Comparison of ENCODE assay signal across 42 mouse cellular contexts in the genomic region with DNA sequence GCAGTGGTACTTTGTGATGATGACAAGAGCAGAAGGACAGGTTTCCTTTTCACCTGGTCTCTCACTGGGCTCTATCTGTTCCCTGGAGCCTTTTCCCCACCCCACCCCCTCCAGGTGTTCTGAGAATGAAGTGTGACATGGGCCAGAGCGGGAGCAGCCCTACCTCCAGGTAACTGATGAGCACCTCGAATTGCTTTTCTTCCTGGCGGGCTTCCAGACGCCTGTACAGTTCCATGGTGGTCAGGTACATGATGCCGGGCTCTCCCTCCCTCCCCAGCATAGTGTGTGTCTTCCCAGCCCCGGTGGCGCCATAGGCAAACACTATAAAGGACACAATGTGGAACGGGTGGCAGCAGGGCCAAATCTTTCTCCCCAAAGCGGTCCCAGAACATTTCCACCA. TPM values are rescaled to one million over a fixed set of nuclear protein-coding genes. Genes with fewer than 3 reads are reported as not detected.
"Had no signal": no experiment of that assay in that cellular context is flagged by ENCODE, and none has a peak within 500 bp of the region (broad histone marks: within the 10 kb centered on the region; RNA-seq: fewer than 3 reads in every experiment).

No protein-coding gene starts in this region.

- H3K27me3 ChIP-seq: limb, embryonic 12.5 days; limb, embryonic 13.5 days; limb, embryonic 15.5 days; liver, embryonic 12.5 days; liver, embryonic 13.5 days; liver, embryonic 15.5 days; lung, embryonic 15.5 days; megakaryocyte, embryonic 14.5 days; midbrain, embryonic 12.5 days; midbrain, embryonic 13.5 days; midbrain, embryonic 15.5 days; neural tube, embryonic 12.5 days had no signal

- DNase-seq: left cerebral cortex, postnatal 4 days; liver; liver, embryonic 13.5 days; liver, postnatal 0 days; lung, adult 18-20 months; lung, adult 2 months; lung, embryonic 14.5 days; lung, postnatal 10 days; lung, postnatal 14 days; lung, postnatal 36 days; lung, postnatal 4 days; midbrain, embryonic 14.5 days had no signal

- H3K36me3 ChIP-seq: midbrain, embryonic 15.5 days had no signal

- H3K9me3 ChIP-seq: limb, embryonic 10.5 days; limb, embryonic 12.5 days; limb, embryonic 13.5 days; limb, embryonic 15.5 days; liver, embryonic 12.5 days; liver, embryonic 13.5 days; liver, embryonic 15.5 days; lung, embryonic 15.5 days; megakaryocyte, embryonic 14.5 days; midbrain, embryonic 10.5 days; midbrain, embryonic 12.5 days; midbrain, embryonic 13.5 days; midbrain, embryonic 15.5 days; neural tube, embryonic 12.5 days had no signal

- H3K4me3 ChIP-seq: limb, embryonic 10.5 days; limb, embryonic 12.5 days; limb, embryonic 13.5 days; limb, embryonic 15.5 days; liver, embryonic 12.5 days; liver, embryonic 13.5 days; liver, embryonic 15.5 days; lung, embryonic 15.5 days; megakaryocyte, embryonic 14.5 days; midbrain, embryonic 10.5 days; midbrain, embryonic 12.5 days; midbrain, embryonic 13.5 days; midbrain, embryonic 15.5 days; myocyte; neural tube, embryonic 12.5 days had no signal

- H3K27ac ChIP-seq: limb, embryonic 10.5 days; limb, embryonic 12.5 days; limb, embryonic 13.5 days; limb, embryonic 15.5 days; liver, embryonic 12.5 days; liver, embryonic 13.5 days; liver, embryonic 14.5 days; liver, embryonic 15.5 days; lung, embryonic 15.5 days; macrophage; midbrain, embryonic 10.5 days; midbrain, embryonic 12.5 days; midbrain, embryonic 13.5 days; midbrain, embryonic 15.5 days; neural tube, embryonic 12.5 days had no signal

- H3K4me1 ChIP-seq: limb, embryonic 10.5 days; limb, embryonic 12.5 days; limb, embryonic 13.5 days; limb, embryonic 15.5 days; liver, embryonic 13.5 days; liver, embryonic 15.5 days; lung, embryonic 15.5 days; midbrain, embryonic 10.5 days; midbrain, embryonic 12.5 days; midbrain, embryonic 13.5 days; midbrain, embryonic 15.5 days; neural tube, embryonic 12.5 days had no signal

RNA-seq across cellular contexts. Expression of gene Kif18b, which starts 9.5 kb away (rescaled TPM):
- total RNA-seq: monocyte, adult 5-6 weeks had no signal

RNA-seq across cellular contexts. Expression of gene Gfap, which starts 14.7 kb away (rescaled TPM):
- total RNA-seq: megakaryocyte progenitor cell, adult 5-6 weeks; monocyte, adult 5-6 weeks had no signal
- polyA plus RNA-seq: macrophage; midbrain, embryonic 12.5 days; midbrain, embryonic 13.5 days had no signal

RNA-seq across cellular contexts. Expression of gene Fam187a, which starts 30.4 kb away (rescaled TPM):
- total RNA-seq: left cerebral cortex, postnatal 10 days; left cerebral cortex, postnatal 4 days; liver, adult 2 months; megakaryocyte progenitor cell, adult 5-6 weeks; megakaryocyte, adult 5-6 weeks; megakaryocyte-erythroid progenitor cell, adult 5-6 weeks; midbrain, postnatal 0 days; monocyte, adult 5-6 weeks had no signal
- polyA plus RNA-seq: limb, embryonic 10.5 days; limb, embryonic 11.5 days; limb, embryonic 12.5 days; limb, embryonic 13.5 days; limb, embryonic 14.5 days; limb, embryonic 15.5 days; liver, adult 2 months; liver, embryonic 11.5 days; liver, embryonic 12.5 days; liver, embryonic 15.5 days; liver, embryonic 16.5 days; liver, postnatal 0 days; lung, embryonic 14.5 days; lung, embryonic 15.5 days; lung, postnatal 0 days; macrophage; midbrain, embryonic 10.5 days; midbrain, embryonic 12.5 days; midbrain, embryonic 13.5 days; midbrain, embryonic 14.5 days; midbrain, embryonic 15.5 days; midbrain, embryonic 16.5 days; myocyte; neural tube, embryonic 11.5 days; neural tube, embryonic 12.5 days had no signal

RNA-seq across cellular contexts. Expression of gene C1ql1, which starts 31.1 kb away (rescaled TPM):
- total RNA-seq: liver, adult 2 months; megakaryocyte progenitor cell, adult 5-6 weeks; megakaryocyte, adult 5-6 weeks; megakaryocyte-erythroid progenitor cell, adult 5-6 weeks; monocyte, adult 5-6 weeks had no signal
- polyA plus RNA-seq: liver, adult 2 months; macrophage had no signal

RNA-seq across cellular contexts. Expression of gene Ccdc103, which starts 34.4 kb away (rescaled TPM):
- total RNA-seq: megakaryocyte, adult 5-6 weeks; megakaryocyte-erythroid progenitor cell, adult 5-6 weeks; monocyte, adult 5-6 weeks had no signal
- polyA plus RNA-seq: macrophage had no signal
